Mouse (Mus musculus): ENCODE results near the gene Rbpms2. TPM values are rescaled to one million over a fixed set of nuclear protein-coding genes. Genes with fewer than 3 reads are reported as not detected.
"Not testable (repeated sequence)": the region's sequence is repeated elsewhere in the genome, so short reads cannot be mapped to it uniquely, and the experiment has no call there.

The Rbpms2 gene
- total RNA-seq, 4 experiments from 2014 or later = 24.9 to 28.7 (median 26.5) TPM

DNA sequence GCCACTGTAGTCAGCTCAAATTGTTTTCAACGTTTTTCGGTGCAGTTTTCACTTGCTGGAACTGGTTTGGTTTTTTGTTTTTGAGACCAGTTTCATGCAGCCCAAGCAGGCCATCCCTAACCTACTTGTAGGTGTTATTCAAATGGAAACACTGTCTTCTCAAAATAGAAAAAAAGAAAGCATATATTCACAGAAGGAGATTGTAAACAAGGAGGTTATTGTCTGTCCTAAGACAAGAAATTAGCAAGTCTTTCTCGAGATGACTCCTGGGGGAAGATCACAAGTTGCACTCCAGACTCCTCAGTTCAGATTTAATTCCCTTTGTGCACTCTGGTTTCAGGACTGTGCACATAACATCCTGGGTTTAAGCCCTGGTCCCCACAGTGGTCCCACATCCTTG, 10.1 kb upstream of the Rbpms2 start:
- DNase-seq (ENCODE audit: low spot score) = no peak

DNA sequence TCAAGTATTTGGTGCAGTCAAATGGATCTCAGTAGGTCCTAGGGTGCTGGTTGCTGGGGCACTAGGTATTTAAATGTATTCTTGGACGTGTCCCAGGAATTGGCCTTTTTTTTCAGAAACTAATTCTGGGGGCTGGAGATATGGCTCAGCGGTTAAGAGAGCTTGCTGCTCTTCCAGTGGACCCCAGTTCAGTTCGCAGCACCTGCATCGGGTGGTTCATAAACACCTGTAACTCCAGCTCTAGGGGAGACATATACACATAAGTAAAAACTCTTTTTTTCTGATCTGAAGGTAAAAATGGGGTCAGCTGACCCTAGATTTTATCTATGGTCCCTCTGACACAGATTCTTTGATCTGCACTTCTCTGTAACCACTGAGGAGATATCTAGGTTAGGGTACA, 8.3 kb upstream of the Rbpms2 start:
- no peak for DNase-seq (ENCODE audit: low spot score)

DNA sequence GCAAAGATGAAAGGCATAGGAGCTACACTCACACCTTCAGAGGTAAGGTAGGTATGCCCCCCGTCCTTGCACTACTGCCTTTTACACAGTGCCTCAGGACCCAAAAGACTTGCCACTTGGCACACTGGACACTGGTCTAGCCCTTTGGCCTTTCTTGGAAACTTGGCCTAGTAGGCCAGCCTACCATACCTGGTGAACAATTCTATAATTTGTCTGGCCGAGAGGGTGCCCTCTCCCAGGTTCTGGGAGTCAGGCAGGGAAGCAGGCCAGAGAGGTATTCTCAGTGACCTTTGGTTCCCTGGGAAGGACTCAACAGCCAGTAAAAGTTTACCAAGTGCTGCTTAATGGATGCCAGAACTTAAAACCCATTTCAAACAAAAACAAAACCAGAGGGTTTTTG, 7.8 kb upstream of the Rbpms2 start:
- DNase-seq (ENCODE audit: low spot score) = no peak

DNA sequence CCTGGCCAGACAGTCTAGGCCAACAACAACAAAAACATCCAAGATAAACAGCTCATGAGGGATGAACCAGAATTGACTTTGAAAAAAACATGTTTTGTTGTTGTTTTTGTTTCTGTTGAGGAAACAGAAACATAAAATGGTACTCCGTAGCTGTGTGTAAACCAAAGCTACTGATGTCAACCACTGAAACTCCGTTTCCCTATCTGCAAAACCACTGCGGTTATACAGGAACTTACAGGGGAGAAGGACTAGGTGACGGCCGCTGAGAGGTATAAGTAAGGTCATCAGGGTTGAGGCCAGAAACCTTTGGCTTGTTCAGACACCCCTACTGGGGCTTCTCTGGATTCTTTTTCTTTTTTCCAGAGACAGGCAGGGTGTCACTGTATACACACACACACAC, 6.6 kb upstream of the Rbpms2 start:
- DNase-seq (ENCODE audit: low spot score) = no peak

DNA sequence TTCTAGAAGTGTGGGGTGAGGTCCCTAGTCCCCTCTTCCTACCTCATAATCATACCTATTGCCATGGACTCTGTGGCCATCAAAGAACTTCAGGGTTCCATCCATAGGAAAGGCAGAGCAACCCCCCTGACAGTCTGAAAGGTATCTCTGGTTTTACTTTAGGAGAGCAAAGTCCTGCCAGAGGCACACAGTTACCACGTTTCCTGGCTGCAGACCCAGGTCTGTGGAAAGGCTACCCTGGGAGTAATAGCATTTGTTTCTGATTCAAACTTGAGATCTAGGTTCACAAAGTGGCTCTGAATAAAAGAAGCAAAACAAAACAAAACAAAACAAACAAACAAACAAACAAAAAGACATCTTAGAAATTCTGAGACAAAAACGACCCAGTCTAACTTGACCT, 5.2 kb upstream of the Rbpms2 start:
- DNase-seq (ENCODE audit: low spot score) = no peak

DNA sequence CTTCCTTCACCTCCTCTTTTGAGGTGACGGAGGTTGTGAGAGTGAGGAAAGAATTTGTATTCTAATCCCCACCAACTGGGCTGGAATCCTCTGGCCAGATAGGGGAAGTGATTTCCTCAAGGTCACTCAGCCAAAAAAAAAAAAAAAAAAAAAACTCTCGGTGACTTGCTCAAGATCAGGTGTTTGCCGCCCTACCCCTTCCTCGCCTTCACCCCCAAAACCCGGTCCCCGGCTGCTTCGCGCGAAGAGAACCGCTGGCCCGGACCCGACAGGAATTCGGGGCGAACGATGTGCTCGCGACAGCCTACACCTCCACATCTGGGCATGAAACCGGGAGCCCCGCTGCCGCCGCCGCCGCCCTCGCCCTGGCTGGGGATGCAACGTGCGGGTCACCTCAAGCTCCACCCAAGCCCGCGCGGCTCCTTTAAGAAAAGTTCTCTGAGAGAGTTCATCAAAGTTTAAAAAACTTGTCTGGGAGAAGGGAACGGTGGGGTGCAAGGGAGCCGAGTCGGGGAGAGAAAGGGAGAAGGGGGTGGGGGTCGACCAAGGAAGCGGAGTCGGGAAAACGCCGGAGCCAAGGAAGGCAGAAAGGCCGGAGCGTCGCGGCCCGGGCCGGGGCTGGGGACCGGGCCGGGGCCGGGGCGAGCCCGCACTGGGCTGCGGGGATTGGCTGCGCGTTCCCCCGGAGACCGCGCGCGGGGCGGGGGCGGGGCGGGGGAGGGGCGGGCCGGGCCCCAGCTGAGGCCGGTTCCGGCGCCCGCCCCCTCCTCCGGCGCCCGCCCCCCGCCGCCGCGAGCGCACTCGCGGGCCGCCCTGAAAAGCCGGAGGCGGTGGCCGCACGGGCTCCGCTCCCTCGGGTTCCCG, 551 bp downstream of the Rbpms2 start:
- peak; percentile 41 for DNase-seq (ENCODE audit: low spot score)

DNA sequence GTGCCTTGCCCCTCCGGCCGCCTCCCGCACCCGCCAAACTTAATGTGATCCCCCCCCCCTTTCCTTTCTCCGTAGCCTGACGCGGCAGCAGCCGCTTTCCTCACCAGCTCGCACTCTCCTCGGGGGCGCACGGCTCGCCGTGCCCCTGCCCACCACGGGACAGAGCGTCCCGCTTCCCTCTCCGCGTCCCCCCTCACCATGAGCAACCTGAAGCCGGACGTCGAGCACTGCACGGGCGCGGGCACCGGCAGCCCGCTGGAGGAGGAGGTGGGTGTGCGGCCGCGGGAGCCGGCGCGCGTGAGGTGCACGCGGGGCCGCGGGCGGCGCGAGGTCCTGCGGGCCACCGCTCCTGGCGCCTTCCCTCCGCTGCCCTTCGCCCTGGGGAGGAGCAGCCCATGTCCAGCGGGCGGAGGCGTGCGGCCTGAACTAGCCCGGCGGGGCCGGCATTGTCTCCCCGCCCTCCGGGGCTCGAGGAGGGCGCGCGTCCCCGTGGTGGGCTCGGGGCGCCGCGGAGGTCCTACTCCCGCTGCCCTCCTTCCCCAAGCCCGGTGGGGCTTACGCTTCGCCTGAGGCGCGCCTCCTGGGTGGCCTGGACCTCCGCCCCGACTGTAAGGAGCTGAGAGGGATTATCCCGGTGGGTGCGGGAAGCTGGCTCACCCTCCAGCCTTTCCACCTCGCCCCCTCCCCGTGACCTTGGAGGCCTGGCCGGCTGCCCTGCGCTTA, 1.3 kb downstream of the Rbpms2 start:
- DNase-seq (ENCODE audit: low spot score) = no peak

DNA sequence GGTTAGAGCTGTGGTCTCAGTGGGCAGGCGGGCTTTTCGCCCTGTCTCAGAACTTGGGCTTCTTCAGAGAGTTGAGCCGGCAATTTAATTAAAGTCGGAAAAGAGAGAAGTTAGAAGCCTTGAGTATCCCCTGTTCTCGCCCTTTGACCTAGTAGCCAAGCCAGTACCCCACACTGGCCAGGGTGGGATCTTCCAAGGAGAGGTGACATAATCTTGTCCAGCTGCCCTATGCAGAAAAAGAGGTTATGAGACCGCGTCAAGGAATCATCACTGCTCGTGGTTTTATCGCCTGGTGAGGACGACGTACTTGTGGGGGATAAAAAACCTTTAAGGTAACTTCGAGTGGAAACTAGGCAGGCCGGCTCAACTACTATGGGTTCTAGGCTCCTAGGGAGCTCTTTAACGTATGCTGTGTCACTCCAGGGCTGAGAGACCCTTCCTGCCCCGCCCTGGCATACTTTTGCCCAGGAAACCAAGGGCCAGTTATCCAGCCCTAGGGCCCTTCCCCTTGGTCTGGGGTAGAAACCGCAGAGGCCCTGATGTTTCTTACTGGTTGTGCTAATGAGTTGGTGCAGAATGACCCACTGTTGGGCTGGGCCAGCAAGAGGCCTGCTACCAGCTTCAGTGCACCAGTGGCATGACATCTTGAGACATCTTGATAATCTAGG, 2.0 kb downstream of the Rbpms2 start:
- no peak for DNase-seq (ENCODE audit: low spot score)

DNA sequence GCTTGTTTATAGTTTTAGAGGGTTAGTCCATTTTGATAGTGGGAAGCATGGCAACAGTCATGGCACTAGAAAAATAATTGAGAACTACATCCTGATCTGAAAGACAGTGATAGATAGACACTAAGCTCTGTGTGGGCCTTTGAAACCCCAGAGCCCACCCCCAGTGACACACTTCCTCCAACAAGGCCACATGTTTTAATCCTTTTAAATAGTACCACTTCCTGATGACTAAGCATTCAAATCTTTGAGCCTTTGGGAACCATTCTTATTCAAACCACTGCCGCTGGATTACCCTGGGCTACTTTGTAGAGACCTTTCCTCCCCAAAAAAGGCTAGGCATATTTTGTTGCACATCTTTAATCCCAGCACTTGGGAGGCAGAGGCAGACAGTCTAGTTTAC, 6.3 kb downstream of the Rbpms2 start:
- no peak for DNase-seq (ENCODE audit: low spot score)

DNA sequence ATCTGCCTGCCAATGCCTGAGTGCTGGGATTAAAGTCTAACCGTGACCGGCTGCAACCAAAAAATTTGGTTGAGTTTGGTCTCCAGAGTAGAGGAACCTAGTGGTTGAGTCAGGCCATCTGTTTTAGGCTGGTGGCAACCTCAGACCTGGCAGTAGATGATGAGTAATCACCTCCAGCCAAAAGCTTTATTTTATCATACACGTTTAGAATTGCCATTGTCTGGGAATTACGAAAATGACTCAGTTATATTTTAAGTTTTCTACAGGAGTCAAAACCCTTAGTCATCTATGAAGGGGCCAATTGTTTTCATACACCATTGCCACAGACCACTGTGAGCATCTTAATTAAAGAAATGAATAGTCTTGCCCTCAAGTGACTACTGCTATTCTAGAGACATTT, 7.5 kb downstream of the Rbpms2 start:
- no peak for DNase-seq (ENCODE audit: low spot score)

DNA sequence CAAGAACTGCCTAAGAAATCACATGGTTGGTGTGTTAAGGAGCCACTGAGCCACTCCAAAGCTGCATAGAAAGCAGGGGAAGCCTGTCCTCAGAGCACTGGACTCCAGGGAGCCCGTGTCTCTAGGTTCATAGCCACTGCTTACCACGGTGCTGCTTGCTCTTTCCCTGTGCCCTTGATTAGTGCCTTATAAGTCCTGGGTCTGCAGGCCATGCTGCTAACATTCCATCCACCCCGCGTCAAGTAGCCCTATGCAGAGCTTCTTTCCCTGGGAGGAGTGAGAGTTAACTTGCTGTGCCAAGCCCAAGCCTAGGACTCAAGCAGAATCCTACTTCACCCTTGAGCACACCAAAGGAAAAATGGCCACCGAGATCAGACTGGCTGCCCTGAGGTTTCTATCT, 9.6 kb downstream of the Rbpms2 start:
- no peak for DNase-seq (ENCODE audit: low spot score)

DNA sequence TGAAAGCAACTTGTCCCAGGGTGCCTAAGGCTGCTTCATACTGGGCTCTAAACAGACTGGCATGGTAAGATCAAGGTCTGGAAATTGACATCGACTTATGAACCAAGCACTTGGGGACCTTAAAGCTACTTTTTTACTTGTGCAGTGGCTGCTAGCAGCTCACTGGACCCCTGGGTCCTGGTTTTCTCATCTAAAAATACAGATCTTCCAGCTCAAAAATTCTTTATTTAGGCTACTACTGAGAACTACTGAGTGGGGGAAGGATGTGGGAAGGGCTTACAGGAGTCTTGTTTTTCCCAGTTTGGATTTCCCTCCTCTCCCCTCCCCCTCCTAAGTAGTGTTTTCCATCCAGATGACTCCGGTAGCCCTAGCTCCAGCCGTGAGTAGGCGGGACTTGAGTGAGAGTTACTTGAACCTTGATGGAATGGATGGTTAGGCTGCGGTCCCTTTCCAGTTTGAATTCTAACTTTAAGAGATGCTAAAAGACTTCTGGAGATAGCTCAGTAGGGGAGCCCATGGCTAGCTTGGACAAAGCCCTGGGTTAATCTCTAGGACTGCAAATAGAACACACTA, 11.5 kb downstream of the Rbpms2 start:
- no peak for DNase-seq (ENCODE audit: low spot score)

DNA sequence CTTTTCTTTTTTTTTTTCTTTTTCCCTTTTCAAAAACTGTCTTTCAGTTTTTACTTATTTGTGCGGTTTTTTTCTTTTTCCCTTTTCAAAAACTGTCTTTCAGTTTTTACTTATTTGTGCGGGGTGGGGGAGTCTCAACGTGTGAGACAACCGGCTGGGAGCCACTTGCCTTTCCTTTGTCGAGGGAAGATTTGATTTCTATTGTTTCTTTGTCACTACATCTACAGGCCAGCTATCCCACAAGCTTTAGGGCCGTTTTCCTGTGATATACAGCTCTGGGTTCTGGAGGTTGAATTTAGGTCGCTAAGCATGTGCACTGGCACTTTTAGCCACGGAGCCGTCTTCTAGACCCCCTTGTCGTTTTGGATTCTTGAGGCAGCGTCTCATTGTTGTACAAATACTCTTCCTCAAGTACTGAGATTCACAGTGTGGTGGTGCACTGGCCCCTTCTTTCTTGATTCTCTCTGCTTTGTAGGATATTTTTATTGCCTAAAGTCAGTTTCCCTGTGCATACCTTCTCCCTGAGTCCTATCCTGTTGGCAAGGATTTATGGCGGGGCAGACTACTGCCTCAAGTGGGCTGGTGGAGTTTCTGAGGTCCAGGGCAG, 12.1 kb downstream of the Rbpms2 start:
- no peak for DNase-seq (ENCODE audit: low spot score)

DNA sequence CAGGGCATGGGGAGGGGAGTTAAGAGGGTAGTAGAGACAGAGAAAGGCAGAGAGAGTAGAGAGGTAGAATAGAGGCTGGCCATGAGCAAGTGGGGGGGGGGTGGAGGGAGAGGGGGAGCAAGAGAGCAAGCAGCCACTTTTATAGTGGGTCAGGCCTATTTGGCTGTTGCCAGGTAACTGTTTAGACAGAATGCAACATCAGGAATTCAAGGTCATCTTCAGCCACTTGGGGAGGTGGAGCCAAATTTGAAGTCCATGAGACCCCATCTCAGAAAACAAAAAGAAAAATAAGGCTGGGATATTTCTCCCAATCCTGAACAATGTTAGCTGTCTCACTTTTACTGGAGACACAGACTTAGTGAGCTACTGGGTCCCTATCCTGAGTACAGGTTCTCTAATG, 13.1 kb downstream of the Rbpms2 start:
- no peak for DNase-seq (ENCODE audit: low spot score)

DNA sequence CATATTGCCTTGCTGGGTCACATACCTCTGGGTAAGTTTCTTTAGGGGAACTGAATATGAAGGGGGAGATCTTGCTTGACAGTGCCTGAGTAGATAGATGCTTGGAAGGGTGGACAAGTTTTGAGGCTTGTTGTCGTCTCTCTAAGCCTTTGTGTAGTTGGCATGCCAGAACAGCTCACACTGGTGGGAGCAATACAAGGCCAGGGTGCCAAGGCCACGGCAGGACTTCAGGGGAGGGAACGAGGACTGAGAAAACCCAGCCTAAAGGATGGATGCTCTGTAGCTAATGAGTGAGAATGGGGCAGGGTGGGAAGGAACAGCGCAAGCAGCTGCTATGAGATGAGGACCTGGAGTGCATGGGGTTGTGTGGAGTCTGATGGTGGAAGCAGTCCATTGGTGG, 15.5 kb downstream of the Rbpms2 start:
- DNase-seq (ENCODE audit: low spot score) = no peak

DNA sequence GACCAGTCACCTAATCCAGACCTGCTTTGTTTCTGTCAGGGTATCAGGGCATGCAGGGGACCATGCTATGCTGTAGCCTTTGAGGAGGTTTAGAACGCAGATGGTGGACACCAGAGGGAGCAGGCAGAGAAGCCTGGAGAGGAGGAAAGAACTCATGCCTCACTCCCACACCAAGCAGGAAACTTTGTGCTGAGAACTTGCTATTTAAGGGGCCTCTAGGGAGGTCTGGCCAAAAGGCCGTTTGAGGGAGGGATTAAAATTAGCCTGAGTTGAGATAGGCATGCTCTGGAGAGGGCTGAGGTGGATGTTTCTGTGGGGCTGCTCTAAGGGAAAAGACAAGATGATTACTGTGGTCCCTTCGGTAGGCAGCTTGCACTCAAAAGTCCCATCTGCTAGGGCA, 16.5 kb downstream of the Rbpms2 start:
- no peak for DNase-seq (ENCODE audit: low spot score)

DNA sequence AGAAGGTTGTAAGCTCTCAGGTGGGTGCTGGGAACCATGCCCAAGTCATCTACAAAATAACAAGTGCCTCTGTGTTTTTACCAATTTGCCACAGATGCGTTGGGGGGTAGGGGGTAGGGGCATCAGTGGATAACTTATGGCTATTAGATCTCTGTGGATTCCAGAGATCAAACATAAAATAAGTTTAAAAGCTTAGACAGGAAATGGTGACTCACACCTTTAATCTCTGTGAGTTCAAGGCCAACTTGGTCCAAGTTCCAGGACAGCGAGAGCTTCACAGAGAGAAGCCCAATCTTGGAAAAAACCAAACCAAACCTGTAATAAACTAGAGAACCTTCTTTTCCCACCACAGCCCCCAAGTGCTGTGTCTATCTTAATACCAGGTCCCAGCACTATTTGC, 17.3 kb downstream of the Rbpms2 start:
- no peak for DNase-seq (ENCODE audit: low spot score)

DNA sequence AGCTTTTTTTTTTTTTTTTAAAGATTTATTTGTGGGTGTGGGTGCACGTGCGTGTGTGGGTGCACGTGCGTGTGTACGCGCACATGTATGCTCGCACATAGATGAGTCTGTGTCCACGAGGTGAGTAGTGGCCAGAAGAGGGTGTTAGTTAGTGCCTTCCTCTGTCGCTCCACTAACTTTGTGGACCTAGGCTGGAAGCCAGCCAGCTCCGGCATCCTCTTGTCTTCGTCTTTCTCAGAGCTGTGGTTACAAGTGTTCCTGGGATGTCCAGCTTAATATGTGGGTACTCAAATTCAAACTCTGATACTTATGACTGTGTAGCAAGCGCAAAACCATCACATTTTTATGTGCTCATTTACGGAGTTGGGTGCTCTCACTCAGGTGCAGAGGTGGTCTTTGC, 19.3 kb downstream of the Rbpms2 start:
- DNase-seq (ENCODE audit: low spot score) = no peak

DNA sequence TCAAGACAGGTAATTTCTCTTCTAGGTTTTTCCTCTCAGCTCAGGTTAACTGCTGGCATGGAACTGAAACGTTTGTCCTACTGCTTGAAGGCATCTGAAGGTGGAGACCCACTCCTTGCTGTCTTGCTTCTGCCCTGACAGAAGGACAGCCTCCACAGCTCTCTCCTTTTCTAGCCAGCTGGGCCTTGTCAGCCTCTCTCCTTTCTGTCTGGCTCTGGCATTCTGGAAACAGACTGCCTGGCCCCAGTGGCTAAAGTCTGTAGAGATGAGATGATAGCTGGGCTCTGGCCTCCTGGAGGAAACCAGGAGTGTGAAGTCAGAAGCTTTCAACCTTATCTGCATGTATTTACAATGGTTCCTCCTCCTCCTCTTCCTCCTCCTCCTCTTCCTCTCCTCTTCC, 20.5 kb downstream of the Rbpms2 start:
- DNase-seq (ENCODE audit: low spot score) = no peak

DNA sequence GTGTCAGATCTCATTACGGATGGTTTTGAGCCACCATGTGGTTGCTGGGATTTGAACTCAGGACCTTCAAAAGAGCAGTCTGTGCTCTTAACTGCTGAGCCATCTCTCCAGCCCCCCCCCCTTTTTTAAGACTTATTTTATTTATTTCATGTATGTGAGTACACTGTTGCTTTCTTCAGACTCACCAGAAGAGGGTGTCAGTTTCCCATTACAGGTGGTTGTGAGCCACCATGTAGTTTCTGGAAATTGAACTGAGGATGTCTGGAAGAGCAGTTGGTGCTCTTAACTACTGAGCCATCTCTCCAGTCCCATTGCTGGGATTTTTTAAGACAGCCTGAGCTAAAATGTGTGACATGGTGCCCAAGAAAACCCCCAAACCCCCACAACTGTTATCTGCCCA, 22.5 kb downstream of the Rbpms2 start:
- DNase-seq (ENCODE audit: low spot score) = not testable (repeated sequence)

DNA sequence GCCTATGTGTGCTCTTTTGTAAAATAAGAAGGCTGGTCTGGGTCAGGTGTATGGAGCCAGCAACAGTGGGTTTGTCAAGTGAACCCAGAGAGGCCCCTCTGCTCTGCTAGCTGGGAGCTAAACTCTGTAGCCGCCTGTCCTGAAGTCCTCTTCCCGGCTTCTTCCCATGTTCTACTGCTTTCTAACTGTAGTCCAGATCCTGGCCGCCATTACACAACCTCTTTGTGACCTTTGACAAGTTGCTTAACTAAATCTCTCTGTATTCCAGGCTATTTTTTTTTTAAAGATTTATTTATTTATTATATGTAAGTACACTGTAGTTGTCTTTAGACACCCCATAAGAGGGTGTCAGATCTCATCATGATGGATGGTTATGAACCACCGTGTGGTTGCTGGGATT, 24.3 kb downstream of the Rbpms2 start:
- no peak for DNase-seq (ENCODE audit: low spot score)

DNA sequence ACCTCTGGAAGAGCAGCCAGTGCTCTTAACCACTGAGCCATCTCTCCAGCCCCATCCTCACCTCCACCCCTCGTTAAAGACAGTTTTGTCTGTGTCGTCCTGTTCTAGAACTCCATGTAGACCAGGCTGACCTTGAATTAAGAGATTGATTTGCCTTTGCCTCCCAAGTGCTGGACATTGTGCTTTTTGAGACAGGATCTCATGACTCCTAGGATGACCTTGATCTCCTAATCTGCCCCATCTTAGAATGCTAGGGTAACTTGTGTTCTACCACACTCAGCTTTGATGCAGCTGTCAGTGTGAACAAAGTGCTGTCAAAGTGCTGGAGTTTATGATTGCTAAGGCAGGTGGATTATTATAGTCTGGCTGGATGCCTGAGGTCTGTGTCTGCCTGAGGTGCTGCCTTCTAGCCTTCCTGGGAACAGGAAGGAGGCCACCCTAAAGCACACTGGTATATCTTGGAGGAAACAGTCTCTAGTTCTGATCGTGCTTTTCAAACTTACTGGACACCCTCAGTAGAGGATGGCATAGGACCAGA, 25.3 kb downstream of the Rbpms2 start:
- no peak for DNase-seq (ENCODE audit: low spot score)
